Mouse (Mus musculus): ENCODE data around the gene Clptm1l.
A peak's percentile ranks its signal among the peaks of the same experiment; 100 is the strongest.

The Clptm1l gene

GRCm38 (mm10) chr13:73603522-73604155 is at the start of gene Clptm1l:
Gene Clptm1l (plus strand): TSS chr13:73604006.
- peak; percentile 95 to 96 for DNase-seq (ENCODE audit: low spot score in 2 of 2)

- DNase-seq (ENCODE audit: low spot score in 2 of 2): no peak
Measured at GRCm38 (mm10) chr13:73564201-73564600, 39.6 kb upstream of the Clptm1l start.

GRCm38 (mm10) chr13:73575051-73575450 is 28.8 kb upstream of the Clptm1l start:
- DNase-seq (ENCODE audit: low spot score in 2 of 2): no peak

GRCm38 (mm10) chr13:73577277-73577676 is 26.5 kb upstream of the Clptm1l start:
- no peak for DNase-seq (ENCODE audit: low spot score in 2 of 2)

- no peak for DNase-seq (ENCODE audit: low spot score in 2 of 2)
Measured at GRCm38 (mm10) chr13:73591488-73591887, 12.3 kb upstream of the Clptm1l start.

GRCm38 (mm10) chr13:73592546-73592945 is 11.3 kb upstream of the Clptm1l start:
- DNase-seq (ENCODE audit: low spot score in 2 of 2): no peak

- no peak for DNase-seq (ENCODE audit: low spot score in 2 of 2)
Measured at GRCm38 (mm10) chr13:73596276-73596675, 7.5 kb upstream of the Clptm1l start.

GRCm38 (mm10) chr13:73600217-73600616 is 3.6 kb upstream of the Clptm1l start:
- no peak for DNase-seq (ENCODE audit: low spot score in 2 of 2)

- DNase-seq (ENCODE audit: low spot score in 2 of 2): no peak
Measured at GRCm38 (mm10) chr13:73603046-73603445, 760 bp upstream of the Clptm1l start.

GRCm38 (mm10) chr13:73604156-73604957 is 551 bp downstream of the Clptm1l start:
- DNase-seq (ENCODE audit: low spot score in 2 of 2): no peak

- no peak for DNase-seq (ENCODE audit: low spot score in 2 of 2)
Measured at GRCm38 (mm10) chr13:73618406-73618805, 14.6 kb downstream of the Clptm1l start.

GRCm38 (mm10) chr13:73620637-73621036 is 16.8 kb downstream of the Clptm1l start:
- DNase-seq (ENCODE audit: low spot score in 2 of 2): no peak

- peak in 1 of 2 experiments; percentile 63 for DNase-seq (ENCODE audit: low spot score in 2 of 2)
Measured at GRCm38 (mm10) chr13:73626410-73626744, 22.6 kb downstream of the Clptm1l start.

GRCm38 (mm10) chr13:73626745-73627549 is 23.1 kb downstream of the Clptm1l start, which contains the start of gene Tert:
Gene Tert (plus strand): TSS chr13:73626911.
- DNase-seq (ENCODE audit: low spot score in 2 of 2): peak in 1 of 2 experiments; percentile 58

- DNase-seq (ENCODE audit: low spot score in 2 of 2): no peak
Measured at GRCm38 (mm10) chr13:73628586-73629113, 24.8 kb downstream of the Clptm1l start.

- no peak for DNase-seq (ENCODE audit: low spot score in 2 of 2)
Measured at GRCm38 (mm10) chr13:73631837-73632236, 28.0 kb downstream of the Clptm1l start.

- no peak for DNase-seq (ENCODE audit: low spot score in 2 of 2)
Measured at GRCm38 (mm10) chr13:73637826-73638225, 34.0 kb downstream of the Clptm1l start.

- DNase-seq (ENCODE audit: low spot score in 2 of 2): no peak
Measured at GRCm38 (mm10) chr13:73641296-73641695, 37.5 kb downstream of the Clptm1l start.

- DNase-seq (ENCODE audit: low spot score in 2 of 2): peak; percentile 32 to 44
Measured at GRCm38 (mm10) chr13:73646397-73647087, 42.7 kb downstream of the Clptm1l start.

GRCm38 (mm10) chr13:73653266-73653665 is 49.5 kb downstream of the Clptm1l start:
- DNase-seq (ENCODE audit: low spot score in 2 of 2): no peak

- no peak for DNase-seq (ENCODE audit: low spot score in 2 of 2)
Measured at GRCm38 (mm10) chr13:73654976-73655375, 51.2 kb downstream of the Clptm1l start.

All from spleen, postnatal 36 days (tissue).